Mouse (Mus musculus) cerebellum, postnatal 25 days (tissue): Measurements from ENCODE around the gene Hipk3.

Source experiments
- DNase-seq, 2 experiments: peaks; one replicate each; pipeline ENCODE4 v3.0.0; 2021; ENCODE audit warnings: mixed read lengths in 2 of 2

Hipk3 gene

GRCm38 (mm10) chr2:104411806-104412205, 82.4 kb downstream of the Hipk3 start:
- no peak for DNase-seq

GRCm38 (mm10) chr2:104410963-104411545, 83.2 kb downstream of the Hipk3 start, which contains the start of gene D430041D05Rik:
TSS of gene D430041D05Rik (minus strand) at chr2:104411013.
- peak; percentile 56 to 60 for DNase-seq

DNA sequence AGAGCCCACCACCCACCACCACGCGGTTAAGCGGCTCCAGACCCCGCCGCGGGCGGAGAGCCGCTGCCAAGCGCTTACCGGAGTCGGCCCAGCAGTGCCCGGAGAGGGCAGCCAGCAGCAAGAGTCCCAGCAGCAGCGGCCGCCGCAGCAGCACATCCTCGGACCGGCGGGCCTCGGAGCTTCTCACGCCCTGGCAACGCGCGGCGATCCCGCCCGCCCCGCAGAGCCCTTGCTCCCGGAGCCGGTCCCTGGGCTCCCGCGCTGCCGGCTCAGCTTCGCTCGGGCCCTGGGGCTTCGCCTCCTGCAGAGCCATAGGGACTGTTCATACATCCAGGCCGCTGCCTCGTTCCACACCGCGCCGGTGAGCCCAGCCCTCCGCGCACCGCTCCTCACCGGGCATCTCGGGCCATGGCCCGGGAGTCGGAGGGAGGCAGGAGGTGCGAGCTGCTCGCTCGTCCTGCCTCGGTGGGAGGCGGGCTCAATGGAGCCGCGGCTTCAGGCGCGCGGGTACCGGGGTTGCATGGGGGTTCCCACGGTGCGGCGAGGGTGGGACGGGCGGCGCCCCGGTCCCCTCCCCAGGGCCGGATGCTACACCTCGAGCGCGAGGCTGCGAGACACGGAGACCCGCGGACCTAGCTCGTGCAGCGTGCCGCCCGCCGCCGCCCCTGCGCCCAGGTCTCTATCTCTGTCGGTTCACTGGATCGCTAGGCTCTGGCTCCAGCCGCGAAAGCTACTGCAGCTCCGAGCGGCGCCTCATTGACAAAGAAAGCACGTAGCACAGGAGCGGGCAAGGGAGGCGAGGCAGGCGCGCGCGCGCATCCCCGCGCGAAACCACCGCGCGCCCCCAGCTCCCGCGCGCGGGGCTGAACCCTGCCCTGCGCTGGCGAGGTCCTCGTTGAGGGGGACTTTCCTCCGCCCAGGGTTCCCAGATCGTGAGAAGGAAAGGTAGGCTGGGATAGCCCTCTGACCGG, 84.1 kb downstream of the Hipk3 start:
- peak; percentile 84 to 85 for DNase-seq

DNA sequence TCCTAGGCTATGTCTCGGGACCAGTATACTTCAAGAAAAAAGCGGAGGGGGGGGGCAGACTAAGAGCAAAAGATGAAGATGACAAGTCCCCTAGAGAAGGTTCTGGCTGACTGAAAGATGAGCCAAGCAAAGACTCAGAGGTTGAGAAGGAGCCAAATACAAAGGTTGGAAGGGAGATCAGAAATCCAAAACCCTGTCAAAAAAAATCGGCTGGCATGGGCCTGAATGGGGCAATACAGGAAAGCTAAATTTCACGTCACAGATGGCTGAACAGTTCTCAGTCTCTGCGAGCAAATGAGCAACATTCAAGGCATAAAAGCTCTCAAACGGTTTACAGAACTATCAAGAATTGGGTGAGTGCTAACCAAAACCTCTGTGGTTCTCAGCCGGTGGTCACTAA, 85.9 kb downstream of the Hipk3 start:
- DNase-seq: no peak

GRCm38 (mm10) chr2:104407913-104408312, 86.3 kb downstream of the Hipk3 start:
- peak in 1 of 2 experiments; percentile 56 for DNase-seq

- DNase-seq: peak in 1 of 2 experiments; percentile 12
Measured at GRCm38 (mm10) chr2:104404036-104404435, 90.2 kb downstream of the Hipk3 start.

DNA sequence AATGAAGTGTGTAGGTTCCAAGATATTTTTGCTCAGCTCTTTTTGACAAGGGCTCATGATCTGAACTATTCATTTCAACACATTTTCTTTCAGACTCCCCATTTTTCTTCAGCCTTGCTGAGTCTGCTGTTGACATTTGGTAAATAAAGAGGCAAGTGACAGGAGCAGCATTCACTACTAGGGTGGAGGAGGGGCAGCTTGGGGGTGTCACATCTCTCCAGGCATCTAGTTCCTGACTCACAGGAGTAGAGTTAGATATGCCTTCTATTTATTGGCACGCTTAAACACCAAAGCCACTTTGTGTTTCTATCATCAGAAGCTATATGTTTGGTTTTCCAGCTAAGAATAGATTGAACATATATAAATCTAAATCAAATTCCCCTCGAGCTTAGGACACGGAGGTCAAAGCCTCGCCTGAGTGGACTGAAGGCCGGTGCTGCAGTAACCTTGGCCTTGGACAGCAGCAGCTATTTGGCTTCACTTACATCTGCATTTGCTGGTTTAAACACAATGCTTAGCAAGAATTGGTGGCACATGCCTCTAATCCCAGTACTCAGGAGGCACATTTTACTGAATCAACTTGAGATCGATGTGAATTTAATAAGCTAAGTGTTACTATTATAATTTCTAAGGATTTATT, 95.5 kb downstream of the Hipk3 start:
- DNase-seq: no peak

- no peak for DNase-seq
Measured at GRCm38 (mm10) chr2:104395961-104396360, 98.3 kb downstream of the Hipk3 start.

DNA sequence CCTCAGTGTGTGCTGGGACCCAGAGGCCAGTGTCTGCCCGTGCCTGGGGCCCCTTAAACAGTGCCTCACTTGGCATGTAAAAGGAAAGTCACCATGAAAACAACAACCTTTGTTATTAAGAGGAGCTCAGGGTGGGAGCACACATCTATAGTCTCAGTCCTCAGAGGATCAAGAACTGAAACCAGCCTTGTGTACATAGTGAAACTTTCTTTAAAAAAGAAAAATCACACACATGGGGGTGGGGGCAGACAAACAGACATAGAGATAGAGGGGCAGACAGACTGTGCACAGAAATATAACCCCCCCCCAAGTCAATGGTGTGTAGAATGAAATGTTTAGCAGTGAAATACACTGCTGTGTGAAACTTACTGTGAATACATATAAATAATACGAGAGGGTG, 99.5 kb downstream of the Hipk3 start:
- no peak for DNase-seq

GRCm38 (mm10) chr2:104392700-104393312, 101.4 kb downstream of the Hipk3 start:
- peak in 1 of 2 experiments; percentile 12 for DNase-seq

GRCm38 (mm10) chr2:104389231-104389630, 105.0 kb downstream of the Hipk3 start:
- peak; percentile 77 to 81 for DNase-seq

- no peak for DNase-seq
Measured at GRCm38 (mm10) chr2:104385941-104386340, 108.3 kb downstream of the Hipk3 start.

DNA sequence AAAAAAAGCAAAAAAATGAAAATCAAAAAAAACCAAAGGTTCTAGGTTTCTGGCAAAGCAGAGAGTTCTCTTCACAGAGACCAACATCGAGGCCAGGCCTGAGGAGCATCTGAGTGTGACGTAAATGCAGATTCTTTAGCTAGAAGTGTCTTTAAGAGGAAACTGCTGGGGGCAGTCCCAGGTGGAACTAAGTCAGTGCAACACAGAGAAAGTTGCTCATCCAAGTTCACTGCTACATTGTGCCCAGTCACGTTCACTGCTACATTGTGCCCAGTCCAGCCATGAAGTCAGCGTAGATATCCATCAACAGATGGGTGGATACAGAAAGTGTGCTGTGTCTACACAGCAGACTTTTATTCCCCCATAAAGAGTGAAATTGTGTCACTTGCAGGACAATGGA, 110.7 kb downstream of the Hipk3 start:
- no peak for DNase-seq

DNA sequence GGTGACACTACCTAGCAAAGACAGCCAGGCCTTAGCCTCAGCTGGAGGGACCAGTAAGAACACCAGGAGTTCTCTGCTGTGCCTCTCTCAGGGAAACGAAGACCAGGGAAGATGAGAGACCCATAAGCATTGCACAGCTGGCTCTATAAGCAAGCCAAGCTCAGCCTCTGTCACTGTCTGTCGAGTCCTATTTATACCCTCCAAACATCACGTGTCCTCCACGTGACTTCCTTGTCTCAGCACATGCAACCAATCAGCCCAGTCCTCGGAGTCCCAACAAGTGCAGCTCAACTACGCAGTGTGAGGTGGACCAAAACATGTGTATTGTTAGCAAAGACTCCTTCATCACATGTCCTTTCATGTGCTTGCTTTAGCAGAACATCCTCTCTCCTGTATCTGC, 111.4 kb downstream of the Hipk3 start:
- no peak for DNase-seq

DNA sequence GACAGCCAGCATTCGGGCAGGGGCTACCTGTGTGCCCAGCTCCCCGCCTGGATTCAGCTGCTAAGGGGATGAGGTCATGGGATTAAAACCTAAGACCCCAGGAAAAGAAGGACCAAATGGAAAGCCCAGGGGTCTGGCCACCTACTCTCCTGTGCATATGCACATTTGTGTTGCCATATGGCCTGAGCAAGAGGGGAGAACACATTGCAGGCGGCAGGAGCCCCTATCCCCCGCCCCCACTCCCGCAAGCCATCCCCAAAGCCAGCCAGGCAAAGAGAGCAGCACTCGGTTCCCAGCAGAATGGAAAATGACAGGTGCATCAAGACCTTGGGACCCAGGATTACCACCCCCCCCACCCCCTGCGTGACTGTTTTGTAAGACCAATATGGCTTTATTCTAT, 114.9 kb downstream of the Hipk3 start:
- DNase-seq: peak; percentile 70 to 83

- DNase-seq: no peak
Measured at GRCm38 (mm10) chr2:104378791-104379190, 115.5 kb downstream of the Hipk3 start.

GRCm38 (mm10) chr2:104377990-104378389, 116.3 kb downstream of the Hipk3 start:
- no peak for DNase-seq
